Mouse (Mus musculus) lung, postnatal 25 days (tissue): ENCODE measurements around the gene Setmar.

Experiments
- DNase-seq: peaks from one replicate; pipeline ENCODE4 v3.0.0; 2022; ENCODE audit warnings: low spot score

Setmar gene

DNA sequence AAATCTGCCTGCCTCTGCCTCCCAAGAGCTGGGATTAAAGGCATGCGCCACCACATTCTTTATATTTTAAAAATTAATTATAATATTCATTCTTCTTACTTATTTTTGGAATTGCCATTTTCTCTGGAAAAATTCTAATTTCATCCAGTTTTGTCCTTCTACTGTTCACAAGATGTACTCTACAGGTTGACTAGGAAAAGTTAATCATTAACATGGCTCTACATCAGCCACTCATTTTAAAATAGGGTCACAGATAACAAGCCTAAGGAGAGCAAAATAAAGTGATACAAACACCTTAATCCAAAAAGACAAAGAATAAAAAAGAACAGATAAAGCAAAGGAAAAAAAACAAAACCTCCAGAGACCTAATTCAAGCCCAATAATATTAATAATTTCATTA lies 50.1 kb downstream of the Setmar start:
- no peak for DNase-seq

- no peak for DNase-seq
Measured at GRCm38 (mm10) chr6:108117881-108118280, 53.0 kb downstream of the Setmar start.

- no peak for DNase-seq
Measured at GRCm38 (mm10) chr6:108125474-108125873, 60.6 kb downstream of the Setmar start.

- no peak for DNase-seq
Measured at GRCm38 (mm10) chr6:108126631-108127030, 61.8 kb downstream of the Setmar start.
